Mouse (Mus musculus) heart, embryonic 10.5 days (tissue): ENCODE results near the gene Rpgrip1. TPM values are rescaled to one million over a fixed set of nuclear protein-coding genes. Genes with fewer than 3 reads are reported as not detected.

Source experiments
- DNase-seq: peaks from one replicate; pipeline ENCODE4 v3.0.0-alpha.2; 2017; ENCODE audit warnings: low spot score
- H3K27ac ChIP-seq: fragments of 300-500 bp; sonication (generic); 2 replicates; pipeline ENCODE4 v1.5.1; 2016; ENCODE audit warnings: mild to moderate bottlenecking
- H3K27me3 ChIP-seq: fragments of 300-500 bp; sonication (generic); 2 replicates; pipeline ENCODE4 v1.6.1; 2016; ENCODE audit warnings: mild to moderate bottlenecking; ENCODE audit not compliant: poor library complexity, insufficient read depth, severe bottlenecking
- H3K36me3 ChIP-seq: fragments of 300-500 bp; sonication (generic); 2 replicates; pipeline ENCODE4 v1.6.1; 2016; ENCODE audit warnings: mild to moderate bottlenecking, moderate library complexity
- H3K4me1 ChIP-seq: fragments of 300-500 bp; sonication (generic); 2 replicates; pipeline ENCODE4 v1.6.1; 2016; ENCODE audit warnings: mild to moderate bottlenecking
- H3K4me3 ChIP-seq: fragments of 300-500 bp; sonication (generic); 2 replicates; pipeline ENCODE4 v1.5.1; 2016; ENCODE audit warnings: mild to moderate bottlenecking, moderate library complexity
- H3K9me3 ChIP-seq: fragments of 300-500 bp; sonication (generic); 2 replicates; pipeline ENCODE4 v1.6.1; 2016; ENCODE audit warnings: mild to moderate bottlenecking, moderate library complexity
- WGBS: fragments of 180-500 bp; shearing (Covaris S2); methylation state at CpG from one replicate; pipeline ENCODE4 v1.1.7; 2016; 5-methylcytosine and 5-hydroxymethylcytosine counted together
- polyA plus RNA-seq: library from polyadenylated mRNA; unstranded; fragments of >200 nt; fragmentation: Nextera tagmentation; extraction: Ambion mirVana; gene quantifications from 2 replicates; pipeline ENCODE4 v1.2.1, GENCODE M21; 2016

Gene Rpgrip1
- polyA plus RNA-seq, 1 experiment from 2014 or later, result 61.7 TPM

GRCm38 (mm10) chr14:52133584-52133983 is 23.1 kb downstream of the Rpgrip1 start:
- Histone ChIP-seq H3K27ac (no peak overlapping the region), H3K4me1 (no peaks in the 10 kb centered on the region), H3K27me3 (no peaks in the 10 kb centered on the region), H3K4me3 (no peak overlapping the region), H3K9me3 (no peaks in the 10 kb centered on the region), H3K36me3 (no peaks in the 10 kb centered on the region)
- no peak for DNase-seq
- WGBS, result 81% methylated on average over 5 of the region's 5 CpGs

GRCm38 (mm10) chr14:52140577-52141444 is 30.3 kb downstream of the Rpgrip1 start:
- H3K36me3 ChIP-seq, result no peaks in the 10 kb centered on the region
- H3K4me3 ChIP-seq, result peak overlapping the region; percentile 36
- WGBS, result 38% methylated on average over 19 of the region's 19 CpGs
- H3K27me3 ChIP-seq, result no peaks in the 10 kb centered on the region
- peak overlapping the region; percentile 31; the same call in 1 of the 2 replicates for H3K27ac ChIP-seq
- no peak for DNase-seq
- peaks cover 15% of the 10 kb centered on the region for H3K4me1 ChIP-seq
- no peaks in the 10 kb centered on the region for H3K9me3 ChIP-seq

DNA sequence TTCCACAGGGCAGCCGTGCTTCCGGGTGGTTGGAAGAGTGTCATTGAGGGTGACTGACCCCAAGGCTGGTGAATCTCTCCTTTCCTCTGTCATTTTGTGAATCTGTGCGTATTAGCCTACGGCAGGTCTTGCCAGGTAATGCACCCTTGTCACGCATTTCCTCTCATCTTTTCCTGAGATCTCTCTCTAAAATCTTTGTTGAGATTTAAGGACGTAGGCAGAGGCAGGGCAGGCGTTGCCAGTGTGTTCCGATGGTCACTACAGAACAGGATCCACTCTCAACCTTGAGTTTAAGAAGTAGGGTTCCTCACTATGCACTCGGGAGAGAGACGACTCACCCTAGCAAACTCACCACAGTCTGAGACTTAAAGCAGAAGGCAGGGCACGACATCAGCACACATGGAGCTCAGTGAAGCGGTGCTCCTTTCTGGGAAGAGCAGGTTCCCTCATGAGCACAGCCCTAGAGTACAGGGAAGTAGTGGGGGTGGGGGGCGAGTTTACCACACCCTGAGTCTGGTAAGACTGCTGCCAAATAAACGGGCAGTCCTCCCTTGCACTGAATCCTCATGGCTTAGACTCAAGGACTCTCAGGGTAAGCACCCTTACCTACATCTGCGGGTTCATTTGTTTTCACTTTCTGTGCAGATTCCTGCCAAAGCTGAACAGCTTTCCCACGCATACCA is 31.1 kb downstream of the Rpgrip1 start:
- no peak for DNase-seq
- 0 out of 2 replicates have a peak overlapping the region, but pooled peaks have one; percentile 36 for H3K4me3 ChIP-seq

DNA sequence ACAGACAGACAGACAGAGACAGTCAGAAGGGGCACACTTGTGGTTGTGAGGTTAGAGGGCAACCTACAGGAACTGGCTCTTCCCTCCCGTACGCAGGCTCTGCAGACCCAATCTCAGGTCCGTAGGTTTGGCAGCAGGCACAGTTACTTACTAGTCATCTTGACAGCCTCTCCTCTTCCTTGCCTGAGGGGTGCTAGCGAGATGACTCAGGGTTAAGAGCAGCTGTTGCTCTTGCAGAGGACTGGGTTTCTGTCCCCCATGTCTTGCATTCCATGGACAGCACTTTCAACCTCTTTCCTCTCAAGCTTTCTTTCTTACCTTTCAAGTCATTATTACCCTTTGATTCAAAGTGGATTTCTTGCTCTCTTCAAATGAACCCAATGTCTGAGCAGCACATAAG is 33.7 kb downstream of the Rpgrip1 start:
- H3K27ac ChIP-seq, result no peak overlapping the region
- H3K36me3 ChIP-seq, result no peaks in the 10 kb centered on the region
- peaks cover 15% of the 10 kb centered on the region for H3K4me1 ChIP-seq
- no peak overlapping the region for H3K4me3 ChIP-seq
- 74% methylated on average over 4 of the region's 4 CpGs for WGBS
- no peak for DNase-seq
- no peaks in the 10 kb centered on the region for H3K27me3 ChIP-seq
- H3K9me3 ChIP-seq, result no peaks in the 10 kb centered on the region

More for the DNA sequence above, 31.1 kb downstream of the Rpgrip1 start:
- Histone ChIP-seq H3K36me3 (no peaks in the 10 kb centered on the region), H3K9me3 (no peaks in the 10 kb centered on the region), H3K4me1 (peaks cover 15% of the 10 kb centered on the region), H3K27ac (no peak overlapping the region), H3K27me3 (no peaks in the 10 kb centered on the region)
- WGBS, result 62% methylated on average over 16 of the region's 16 CpGs

DNA sequence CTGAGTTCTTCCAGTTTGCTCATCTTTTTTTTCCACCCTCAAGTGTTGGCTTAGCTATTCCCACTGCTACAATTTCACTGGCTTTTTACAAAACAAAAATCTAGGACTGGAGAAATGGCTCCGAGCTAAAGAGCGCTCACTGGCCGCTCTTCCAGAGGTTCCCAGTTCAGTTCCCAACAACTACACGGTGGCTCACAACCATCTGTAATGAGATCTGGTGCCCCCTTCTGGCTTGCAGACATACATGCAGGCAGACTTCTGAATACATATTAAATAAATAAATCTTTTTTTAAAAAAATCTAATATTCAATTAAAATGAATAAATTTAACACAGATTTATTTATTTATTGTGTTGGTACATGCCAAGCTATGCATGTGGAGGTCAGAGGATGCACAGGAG is 36.0 kb downstream of the Rpgrip1 start:
- Histone ChIP-seq H3K4me3 (no peak overlapping the region), H3K4me1 (no peaks in the 10 kb centered on the region; the same call in 1 of the 2 replicates), H3K36me3 (no peaks in the 10 kb centered on the region), H3K27ac (no peak overlapping the region), H3K27me3 (no peaks in the 10 kb centered on the region), H3K9me3 (no peaks in the 10 kb centered on the region)
- DNase-seq, result no peak
- WGBS, result 60% methylated on average over 4 of the region's 4 CpGs

DNA sequence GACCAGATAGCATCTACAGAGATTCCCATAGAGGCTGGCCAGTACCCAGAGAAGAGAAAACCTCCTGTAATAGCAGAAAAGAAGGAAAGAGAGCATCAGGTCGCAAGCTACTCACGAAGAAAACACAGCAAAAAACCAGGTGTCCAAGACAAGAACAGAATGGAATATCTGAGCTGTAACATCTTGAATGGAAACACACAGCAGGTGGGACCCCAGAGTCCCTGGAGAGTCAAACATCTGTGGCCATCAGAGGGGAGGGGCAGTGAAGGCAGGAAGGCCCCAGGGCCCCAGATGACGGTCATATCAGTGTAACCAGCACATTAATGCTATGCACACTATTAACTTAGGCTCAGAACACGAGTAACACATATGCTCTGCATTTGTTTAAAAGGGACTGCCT is 39.4 kb downstream of the Rpgrip1 start:
- H3K4me1 ChIP-seq, result no peaks in the 10 kb centered on the region
- H3K27me3 ChIP-seq, result no peaks in the 10 kb centered on the region
- no peaks in the 10 kb centered on the region for H3K36me3 ChIP-seq
- DNase-seq, result no peak
- H3K27ac ChIP-seq, result no peak overlapping the region
- WGBS, result 66% methylated on average over 4 of the region's 4 CpGs
- no peak overlapping the region for H3K4me3 ChIP-seq
- no peaks in the 10 kb centered on the region for H3K9me3 ChIP-seq

DNA sequence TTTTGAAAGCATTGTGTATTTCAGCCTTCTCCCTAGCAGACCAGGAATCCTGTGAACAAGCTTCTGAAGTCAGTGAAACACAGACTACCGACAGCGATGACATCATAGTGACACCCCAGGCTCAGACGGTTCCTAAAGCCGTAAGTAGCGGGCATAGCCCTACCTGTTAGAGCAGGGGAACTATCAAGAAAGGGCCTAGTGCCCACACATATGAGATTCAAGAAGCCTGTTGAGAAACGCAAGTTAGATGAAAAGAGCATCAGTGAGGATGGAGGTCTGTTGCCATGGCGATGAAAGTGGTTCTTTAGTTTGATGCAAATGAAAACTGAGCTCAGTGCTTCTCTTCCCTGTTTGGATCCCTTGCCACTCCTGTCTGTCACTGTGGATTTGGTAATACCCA is 41.7 kb downstream of the Rpgrip1 start:
- Histone ChIP-seq H3K9me3 (no peaks in the 10 kb centered on the region), H3K4me3 (no peak overlapping the region), H3K36me3 (no peaks in the 10 kb centered on the region), H3K4me1 (no peaks in the 10 kb centered on the region), H3K27me3 (no peaks in the 10 kb centered on the region), H3K27ac (no peak overlapping the region)
- WGBS, result 36% methylated on average over 7 of the region's 7 CpGs
- no peak for DNase-seq

GRCm38 (mm10) chr14:52152613-52153012 is 42.1 kb downstream of the Rpgrip1 start:
- H3K36me3 ChIP-seq, result no peaks in the 10 kb centered on the region
- 58% methylated on average over 3 of the region's 3 CpGs for WGBS
- DNase-seq, result no peak
- no peaks in the 10 kb centered on the region for H3K27me3 ChIP-seq
- no peak overlapping the region for H3K4me3 ChIP-seq
- no peak overlapping the region for H3K27ac ChIP-seq
- H3K9me3 ChIP-seq, result no peaks in the 10 kb centered on the region
- H3K4me1 ChIP-seq, result no peaks in the 10 kb centered on the region

DNA sequence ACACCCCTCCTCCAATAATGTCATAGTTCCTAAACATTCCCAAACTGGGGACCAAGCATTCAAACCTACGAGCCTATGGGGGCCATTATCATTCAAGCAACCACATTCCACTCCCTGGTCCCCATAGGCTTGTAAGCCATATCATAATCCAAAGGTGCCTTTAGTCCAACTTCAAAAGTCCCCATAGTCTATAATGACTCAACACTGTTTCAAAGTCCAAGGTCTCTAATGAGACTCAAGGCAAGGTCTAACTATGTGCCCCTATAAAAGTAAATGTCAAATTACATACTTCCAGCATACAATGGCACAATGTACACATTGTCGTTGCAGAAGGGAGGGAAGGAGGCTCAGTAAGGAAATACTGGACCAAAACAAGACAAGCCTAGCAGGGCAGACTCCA is 44.5 kb downstream of the Rpgrip1 start:
- H3K4me3 ChIP-seq, result no peak overlapping the region
- DNase-seq, result no peak
- peaks cover 20% of the 10 kb centered on the region for H3K36me3 ChIP-seq
- H3K27me3 ChIP-seq, result no peaks in the 10 kb centered on the region
- 83% methylated on average over 2 of the region's 2 CpGs for WGBS
- H3K27ac ChIP-seq, result no peak overlapping the region
- H3K9me3 ChIP-seq, result no peaks in the 10 kb centered on the region
- no peaks in the 10 kb centered on the region for H3K4me1 ChIP-seq

DNA sequence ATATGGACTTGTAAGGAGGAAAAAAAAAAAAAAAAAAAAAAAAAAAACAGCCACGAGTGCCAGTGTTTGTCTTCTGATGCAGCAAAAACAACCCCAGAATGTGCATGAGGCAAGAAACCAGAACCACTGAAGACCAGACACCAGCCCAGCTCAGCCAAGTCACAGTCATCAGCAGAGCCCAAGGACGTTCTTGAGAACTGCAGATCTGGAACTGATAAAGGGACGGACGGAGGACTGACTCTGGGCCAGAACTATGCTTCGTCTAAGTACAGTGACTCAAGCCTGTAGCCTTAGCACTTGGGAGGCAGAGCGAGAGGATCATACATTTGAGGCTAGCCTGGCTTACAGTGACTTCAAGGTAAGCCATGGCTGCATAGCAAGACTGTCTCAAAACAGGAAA is 50.4 kb downstream of the Rpgrip1 start:
- Histone ChIP-seq H3K9me3 (no peaks in the 10 kb centered on the region), H3K27me3 (no peaks in the 10 kb centered on the region), H3K4me3 (no peak overlapping the region), H3K4me1 (no peaks in the 10 kb centered on the region), H3K36me3 (peaks cover 75% of the 10 kb centered on the region), H3K27ac (no peak overlapping the region)
- 79% methylated on average over 6 of the region's 6 CpGs for WGBS
- no peak for DNase-seq

DNA sequence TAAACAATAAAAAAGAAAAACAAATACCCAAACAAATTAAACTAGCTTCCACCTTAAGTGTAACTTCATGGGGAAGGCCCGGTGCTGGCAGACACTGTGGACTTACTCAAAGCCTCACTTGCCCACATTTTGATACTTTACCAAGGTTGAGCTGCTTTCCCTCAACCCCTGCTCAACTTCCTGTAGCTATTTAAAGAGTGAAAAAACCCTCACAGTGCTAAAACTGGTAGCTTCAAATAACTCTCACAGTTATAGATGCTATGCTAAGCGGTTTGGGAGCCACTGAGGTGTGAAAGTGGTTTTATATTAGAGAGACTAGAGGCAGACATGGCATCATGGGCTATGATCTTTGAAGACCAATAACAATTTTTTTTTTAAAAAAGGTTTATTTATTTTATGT is 56.1 kb downstream of the Rpgrip1 start:
- H3K27me3 ChIP-seq, result no peaks in the 10 kb centered on the region
- H3K4me3 ChIP-seq, result no peak overlapping the region
- peaks cover 82% of the 10 kb centered on the region for H3K36me3 ChIP-seq
- H3K27ac ChIP-seq, result no peak overlapping the region
- no peaks in the 10 kb centered on the region for H3K9me3 ChIP-seq
- 89% methylated on average over 2 of the region's 2 CpGs for WGBS
- no peaks in the 10 kb centered on the region for H3K4me1 ChIP-seq
- DNase-seq, result no peak

- WGBS, result 83% methylated on average over 1 of the region's 1 CpGs
- Histone ChIP-seq H3K27me3 (no peaks in the 10 kb centered on the region), H3K36me3 (peaks cover 16% of the 10 kb centered on the region), H3K4me1 (no peaks in the 10 kb centered on the region), H3K27ac (no peak overlapping the region), H3K9me3 (no peaks in the 10 kb centered on the region), H3K4me3 (no peak overlapping the region)
- no peak for DNase-seq
Observed at GRCm38 (mm10) chr14:52188788-52189187, 78.3 kb downstream of the Rpgrip1 start.

DNA sequence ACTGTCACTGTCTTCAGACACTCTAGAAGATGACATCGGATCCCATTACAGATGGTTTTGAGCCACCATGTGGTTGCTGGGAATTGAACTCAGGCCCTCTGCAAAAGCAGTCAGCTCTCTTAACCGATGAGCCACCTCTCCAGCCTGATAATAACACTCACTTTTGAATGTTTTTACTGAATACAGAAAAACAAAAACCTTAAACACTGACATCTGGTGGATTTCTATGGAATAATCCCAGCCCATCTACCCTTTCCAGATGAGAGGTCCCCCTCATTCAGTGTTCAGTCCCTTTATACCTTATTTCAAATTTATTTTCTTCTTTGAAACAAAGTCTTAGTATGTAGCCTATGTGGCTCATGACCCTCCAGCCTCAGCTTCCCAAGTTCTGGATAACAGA is 79.0 kb downstream of the Rpgrip1 start:
- DNase-seq, result no peak
- peaks cover 15% of the 10 kb centered on the region for H3K36me3 ChIP-seq

More for the DNA sequence above, 79.0 kb downstream of the Rpgrip1 start:
- Histone ChIP-seq H3K4me3 (no peak overlapping the region), H3K27ac (no peak overlapping the region), H3K27me3 (no peaks in the 10 kb centered on the region), H3K9me3 (no peaks in the 10 kb centered on the region), H3K4me1 (no peaks in the 10 kb centered on the region)
- WGBS, result 89% methylated on average over 2 of the region's 2 CpGs
